Mouse (Mus musculus) midbrain, embryonic 11.5 days (tissue): ENCODE measurements around the gene Gm20696. TPM values are rescaled to one million over a fixed set of nuclear protein-coding genes. Genes with fewer than 3 reads are reported as not detected.

ENCODE experiments used
- ATAC-seq: fragments of 200-750 bp; cut with Nextera tagmentation; 2 replicates; pipeline ENCODE4 v1.8.0; 2017; ENCODE audit warnings: moderate TSS enrichment, moderate library complexity; ENCODE audit not compliant: low FRiP score
- DNase-seq: peaks from one replicate; pipeline ENCODE4 v3.0.0; 2015; ENCODE audit warnings: low spot score; ENCODE audit errors: missing footprints
- H3K27ac ChIP-seq: fragments of 300-500 bp; sonication (generic); 2 replicates; pipeline ENCODE4 v1.5.1; 2014; ENCODE audit warnings: low read depth, low read length
- H3K27me3 ChIP-seq: fragments of 300-500 bp; sonication (generic); 2 replicates; pipeline ENCODE4 v1.6.1; 2014; ENCODE audit warnings: mild to moderate bottlenecking, low read length, moderate library complexity, mixed read lengths; ENCODE audit not compliant: control insufficient read depth, insufficient read depth
- H3K36me3 ChIP-seq: fragments of 300-500 bp; sonication (generic); 2 replicates; pipeline ENCODE4 v1.6.1; 2014; ENCODE audit warnings: mild to moderate bottlenecking, low read length, moderate library complexity, mixed read lengths; ENCODE audit not compliant: control insufficient read depth, insufficient read depth
- H3K4me1 ChIP-seq: fragments of 300-500 bp; sonication (generic); 2 replicates; pipeline ENCODE4 v1.6.1; 2014; ENCODE audit warnings: low read length; ENCODE audit not compliant: control insufficient read depth, insufficient read depth
- H3K4me2 ChIP-seq: fragments of 300-500 bp; sonication (generic); 2 replicates; pipeline ENCODE4 v1.6.1; 2014; ENCODE audit warnings: mild to moderate bottlenecking, moderate library complexity
- H3K4me3 ChIP-seq: fragments of 300-500 bp; sonication (generic); 2 replicates; pipeline ENCODE4 v1.5.1; 2014; ENCODE audit warnings: low read depth, low read length
- H3K9ac ChIP-seq: fragments of 300-500 bp; sonication (generic); 2 replicates; pipeline ENCODE4 v1.6.1; 2014; ENCODE audit warnings: low read length
- H3K9me3 ChIP-seq: fragments of 300-500 bp; sonication (generic); 2 replicates; pipeline ENCODE4 v1.6.1; 2016; ENCODE audit warnings: low read length; ENCODE audit not compliant: control insufficient read depth
- WGBS: fragments of 180-500 bp; shearing (Covaris S2); extraction: QIAGEN DNeasy Blood & Tissue Kit; methylation state at CpG from one replicate; pipeline ENCODE4 v1.1.7; 2014; 5-methylcytosine and 5-hydroxymethylcytosine counted together
- polyA plus RNA-seq: library from polyadenylated mRNA; unstranded; fragments of >200 nt; fragmentation: Nextera tagmentation; extraction: Ambion mirVana; gene quantifications from 2 replicates; pipeline ENCODE4 v1.2.1, GENCODE M21; 2014

The Gm20696 gene
- polyA plus RNA-seq, 1 experiment from 2014 or later = 3.4 TPM

GRCm38 (mm10) chr6:99276297-99276653 is 390.3 kb downstream of the Gm20696 start:
- Histone ChIP-seq H3K4me1 (no peaks in the 10 kb centered on the region), H3K36me3 (no peaks in the 10 kb centered on the region), H3K4me2 (no peak overlapping the region), H3K4me3 (no peak overlapping the region), H3K27ac (no peak overlapping the region), H3K9ac (no peak overlapping the region), H3K9me3 (no peaks in the 10 kb centered on the region), H3K27me3 (no peaks in the 10 kb centered on the region)
- no peak for ATAC-seq
- 83% methylated on average over 7 of the region's 7 CpGs for WGBS
- DNase-seq = no peak

GRCm38 (mm10) chr6:99275381-99276296 is 391.0 kb downstream of the Gm20696 start:
- no peak overlapping the region for H3K4me3 ChIP-seq
- no peaks in the 10 kb centered on the region for H3K9me3 ChIP-seq
- ATAC-seq = no peak
- no peaks in the 10 kb centered on the region for H3K4me1 ChIP-seq
- no peak overlapping the region for H3K4me2 ChIP-seq
- no peaks in the 10 kb centered on the region for H3K27me3 ChIP-seq
- no peak overlapping the region for H3K27ac ChIP-seq
- H3K36me3 ChIP-seq = no peaks in the 10 kb centered on the region
- WGBS = 78% methylated on average over 21 of the region's 21 CpGs
- no peak overlapping the region for H3K9ac ChIP-seq
- DNase-seq = peak; percentile 54

GRCm38 (mm10) chr6:99274667-99275066 is 391.9 kb downstream of the Gm20696 start:
- Histone ChIP-seq H3K9me3 (no peaks in the 10 kb centered on the region), H3K27me3 (no peaks in the 10 kb centered on the region), H3K4me3 (no peak overlapping the region), H3K27ac (no peak overlapping the region), H3K9ac (no peak overlapping the region), H3K4me1 (no peaks in the 10 kb centered on the region), H3K36me3 (no peaks in the 10 kb centered on the region), H3K4me2 (no peak overlapping the region)
- ATAC-seq (no peak), DNase-seq (no peak)
- WGBS = 92% methylated on average over 5 of the region's 5 CpGs

GRCm38 (mm10) chr6:99274222-99274621 is 392.4 kb downstream of the Gm20696 start:
- no peaks in the 10 kb centered on the region for H3K27me3 ChIP-seq
- no peak for ATAC-seq
- H3K9ac ChIP-seq = no peak overlapping the region
- DNase-seq = no peak
- H3K4me3 ChIP-seq = no peak overlapping the region
- H3K4me2 ChIP-seq = no peak overlapping the region
- H3K9me3 ChIP-seq = no peaks in the 10 kb centered on the region
- 80% methylated on average over 6 of the region's 6 CpGs for WGBS
- no peaks in the 10 kb centered on the region for H3K4me1 ChIP-seq
- H3K36me3 ChIP-seq = no peaks in the 10 kb centered on the region
- no peak overlapping the region for H3K27ac ChIP-seq

DNA sequence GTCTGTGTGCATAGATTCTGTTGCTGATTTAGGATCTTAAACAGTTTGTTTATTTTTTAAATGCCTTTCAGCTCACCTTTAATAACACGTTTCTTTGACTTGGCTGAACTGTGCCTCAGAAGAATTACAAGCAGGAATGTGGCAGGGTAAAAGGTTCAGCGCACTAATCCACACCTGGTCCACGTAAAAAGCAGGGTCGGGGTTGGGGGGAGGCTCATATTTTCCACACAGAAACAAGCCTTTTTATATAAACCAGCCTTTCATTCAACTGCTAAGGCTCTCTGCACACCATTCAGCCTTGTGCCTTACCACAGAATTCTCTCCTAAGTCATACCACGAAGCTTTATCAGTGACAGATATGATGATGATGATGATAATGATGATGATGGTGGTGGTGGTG is 393.4 kb downstream of the Gm20696 start:
- Histone ChIP-seq H3K9me3 (no peaks in the 10 kb centered on the region), H3K9ac (no peak overlapping the region), H3K4me2 (no peak overlapping the region), H3K36me3 (no peaks in the 10 kb centered on the region), H3K27me3 (no peaks in the 10 kb centered on the region), H3K27ac (no peak overlapping the region), H3K4me1 (no peaks in the 10 kb centered on the region; the same call in 1 of the 2 replicates), H3K4me3 (no peak overlapping the region)
- DNase-seq = peak; percentile 35
- no peak for ATAC-seq
- WGBS = 80% methylated on average over 5 of the region's 5 CpGs

DNA sequence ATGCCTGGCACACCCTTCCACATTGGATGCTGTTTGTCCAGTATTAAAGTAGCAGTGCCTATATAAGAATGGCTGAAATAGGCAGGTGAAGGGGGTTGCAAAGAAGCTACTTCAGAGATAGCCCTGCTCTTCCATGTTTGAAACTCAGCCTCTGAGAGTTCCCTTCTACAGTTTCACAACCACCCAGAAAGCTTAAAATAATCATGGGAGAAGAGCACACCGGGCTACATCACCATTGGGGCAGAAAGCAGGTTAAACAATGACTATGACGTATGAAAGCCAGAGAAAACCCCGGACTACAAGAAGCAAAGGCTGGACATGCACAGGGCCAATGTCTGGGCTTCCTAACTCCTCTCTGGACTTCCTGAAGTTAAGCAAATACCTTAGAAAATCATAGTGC is 394.4 kb downstream of the Gm20696 start:
- H3K27ac ChIP-seq = no peak overlapping the region
- no peaks in the 10 kb centered on the region; the same call in 1 of the 2 replicates for H3K4me1 ChIP-seq
- no peak for ATAC-seq
- H3K4me2 ChIP-seq = no peak overlapping the region
- DNase-seq = peak; percentile 73
- H3K27me3 ChIP-seq = no peaks in the 10 kb centered on the region
- 88% methylated on average over 3 of the region's 3 CpGs for WGBS
- H3K4me3 ChIP-seq = no peak overlapping the region
- no peaks in the 10 kb centered on the region for H3K36me3 ChIP-seq
- H3K9ac ChIP-seq = no peak overlapping the region
- H3K9me3 ChIP-seq = no peaks in the 10 kb centered on the region

GRCm38 (mm10) chr6:99271741-99272140 is 394.9 kb downstream of the Gm20696 start:
- H3K27me3 ChIP-seq = no peaks in the 10 kb centered on the region
- no peak overlapping the region for H3K27ac ChIP-seq
- H3K4me2 ChIP-seq = no peak overlapping the region
- H3K9ac ChIP-seq = no peak overlapping the region
- peaks cover under 1% of the 10 kb centered on the region; the same call in 1 of the 2 replicates for H3K4me1 ChIP-seq
- no peaks in the 10 kb centered on the region for H3K9me3 ChIP-seq
- no peak overlapping the region for H3K4me3 ChIP-seq
- DNase-seq (no peak), ATAC-seq (no peak)
- 80% methylated on average over 7 of the region's 7 CpGs for WGBS
- no peaks in the 10 kb centered on the region for H3K36me3 ChIP-seq

GRCm38 (mm10) chr6:99269921-99270320 is 396.7 kb downstream of the Gm20696 start:
- ATAC-seq (no peak), DNase-seq (no peak)
- no peak overlapping the region for H3K9ac ChIP-seq
- no peaks in the 10 kb centered on the region for H3K27me3 ChIP-seq
- H3K36me3 ChIP-seq = no peaks in the 10 kb centered on the region
- H3K4me2 ChIP-seq = no peak overlapping the region
- WGBS = 84% methylated on average over 6 of the region's 6 CpGs
- no peaks in the 10 kb centered on the region for H3K9me3 ChIP-seq
- H3K4me3 ChIP-seq = no peak overlapping the region
- H3K27ac ChIP-seq = no peak overlapping the region
- peaks cover 17% of the 10 kb centered on the region for H3K4me1 ChIP-seq

GRCm38 (mm10) chr6:99268171-99269061 is 398.2 kb downstream of the Gm20696 start:
- Histone ChIP-seq H3K27ac (no peak overlapping the region), H3K4me1 (peaks cover 28% of the 10 kb centered on the region), H3K27me3 (no peaks in the 10 kb centered on the region), H3K4me3 (no peak overlapping the region), H3K9me3 (no peaks in the 10 kb centered on the region), H3K9ac (no peak overlapping the region), H3K36me3 (no peaks in the 10 kb centered on the region), H3K4me2 (no peak overlapping the region)
- ATAC-seq (0 out of 2 replicates have a peak, but pooled peaks have one; percentile 36), DNase-seq (no peak)
- WGBS = 77% methylated on average over 20 of the region's 20 CpGs
